Mouse (Mus musculus) forebrain, embryonic 15.5 days (tissue): ENCODE results near the gene Zbtb8b. TPM values are rescaled to one million over a fixed set of nuclear protein-coding genes. Genes with fewer than 3 reads are reported as not detected.
"Not testable (repeated sequence)": the region's sequence is repeated elsewhere in the genome, so short reads cannot be mapped to it uniquely, and the experiment has no call there.

Source experiments
- ATAC-seq: fragments of 200-750 bp; cut with Nextera tagmentation; replicated peaks from 2 replicates; pipeline ENCODE4 v1.8.0; 2017; ENCODE audit warnings: mild to moderate bottlenecking, moderate TSS enrichment, moderate library complexity
- H3K27ac ChIP-seq: fragments of 300-500 bp; sonication (generic); replicated peaks from 2 replicates; pipeline ENCODE4 v1.5.1; 2015; ENCODE audit warnings: mild to moderate bottlenecking, inconsistent platforms
- H3K27me3 ChIP-seq: fragments of 300-500 bp; sonication (generic); 2 replicates; pipeline ENCODE4 v1.6.1; 2015; ENCODE audit warnings: inconsistent platforms
- H3K36me3 ChIP-seq: fragments of 300-500 bp; sonication (generic); 2 replicates; pipeline ENCODE4 v1.6.1; 2015; ENCODE audit warnings: mild to moderate bottlenecking, inconsistent platforms
- H3K4me1 ChIP-seq: fragments of 300-500 bp; sonication (generic); 2 replicates; pipeline ENCODE4 v1.6.1; 2015; ENCODE audit warnings: inconsistent platforms
- H3K4me2 ChIP-seq: fragments of 300-500 bp; sonication (generic); replicated peaks from 2 replicates; pipeline ENCODE4 v1.6.1; 2015; ENCODE audit warnings: mild to moderate bottlenecking, inconsistent platforms
- H3K4me3 ChIP-seq: fragments of 300-500 bp; sonication (generic); 2 replicates; pipeline ENCODE4 v1.5.1; 2015; ENCODE audit warnings: mild to moderate bottlenecking, inconsistent platforms
- H3K9ac ChIP-seq: fragments of 300-500 bp; sonication (generic); replicated peaks from 2 replicates; pipeline ENCODE4 v1.6.1; 2015; ENCODE audit warnings: mild to moderate bottlenecking, inconsistent platforms
- H3K9me3 ChIP-seq: fragments of 300-500 bp; sonication (generic); 2 replicates; pipeline ENCODE4 v1.6.1; 2016; ENCODE audit warnings: inconsistent platforms
- WGBS: fragments of 180-500 bp; shearing (Covaris S2); methylation state at CpG from one replicate; pipeline ENCODE4 v1.1.7; 2015; ENCODE audit warnings: mixed read lengths; 5-methylcytosine and 5-hydroxymethylcytosine counted together
- polyA plus RNA-seq: library from polyadenylated mRNA; unstranded; fragments of >200 nt; fragmentation: Nextera tagmentation; extraction: Ambion mirVana; gene quantifications from 2 replicates; pipeline ENCODE4 v1.2.1, GENCODE M21; 2015

Gene Zbtb8b
- polyA plus RNA-seq, 1 experiment from 2014 or later: 7.3 TPM

GRCm38 (mm10) chr4:129410532-129410931, 30.1 kb downstream of the Zbtb8b start:
- H3K27ac ChIP-seq, H3K9ac ChIP-seq, ATAC-seq, H3K4me3 ChIP-seq, H3K27me3 ChIP-seq, H3K36me3 ChIP-seq, H3K4me1 ChIP-seq, H3K4me2 ChIP-seq, H3K9me3 ChIP-seq: not testable (repeated sequence)
- WGBS: 94% methylated on average over 3 of the region's 3 CpGs

- ATAC-seq: no peak
These were observed 34.2 kb downstream of the Zbtb8b start for GRCm38 (mm10) chr4:129406447-129406846.

GRCm38 (mm10) chr4:129399813-129400212, 40.8 kb downstream of the Zbtb8b start:
- H3K4me2 ChIP-seq: no peak overlapping the region
- WGBS: 81% methylated on average over 4 of the region's 4 CpGs
- no peak for ATAC-seq
- no peaks in the 10 kb centered on the region for H3K9me3 ChIP-seq
- no peaks in the 10 kb centered on the region for H3K36me3 ChIP-seq
- H3K4me1 ChIP-seq: no peaks in the 10 kb centered on the region
- H3K27ac ChIP-seq: no peak overlapping the region
- no peak overlapping the region for H3K4me3 ChIP-seq
- H3K27me3 ChIP-seq: no peaks in the 10 kb centered on the region
- no peak overlapping the region for H3K9ac ChIP-seq

More at GRCm38 (mm10) chr4:129406447-129406846, 34.2 kb downstream of the Zbtb8b start:
- 7% methylated on average over 25 of the region's 25 CpGs for WGBS
- Histone ChIP-seq H3K27ac (no peak overlapping the region), H3K4me1 (peaks cover 5% of the 10 kb centered on the region; the same call in 1 of the 2 replicates), H3K36me3 (no peaks in the 10 kb centered on the region), H3K4me2 (peak overlapping the region; percentile 57), H3K4me3 (peak overlapping the region; percentile 42), H3K27me3 (no peaks in the 10 kb centered on the region), H3K9ac (peak overlapping the region; percentile 53), H3K9me3 (no peaks in the 10 kb centered on the region)

- Histone ChIP-seq H3K27ac (no peak overlapping the region), H3K4me2 (no peak overlapping the region), H3K27me3 (no peaks in the 10 kb centered on the region), H3K9me3 (no peaks in the 10 kb centered on the region), H3K4me1 (no peaks in the 10 kb centered on the region), H3K4me3 (no peak overlapping the region), H3K9ac (no peak overlapping the region), H3K36me3 (no peaks in the 10 kb centered on the region)
- ATAC-seq: no peak
- 91% methylated on average over 3 of the region's 3 CpGs for WGBS
These were observed 43.7 kb downstream of the Zbtb8b start for GRCm38 (mm10) chr4:129396960-129397359.

GRCm38 (mm10) chr4:129394089-129394870, 46.4 kb downstream of the Zbtb8b start:
- Histone ChIP-seq H3K4me3 (no peak overlapping the region), H3K36me3 (no peaks in the 10 kb centered on the region), H3K4me1 (no peaks in the 10 kb centered on the region), H3K27me3 (no peaks in the 10 kb centered on the region), H3K9me3 (no peaks in the 10 kb centered on the region), H3K4me2 (no peak overlapping the region), H3K27ac (no peak overlapping the region), H3K9ac (no peak overlapping the region)
- ATAC-seq: no peak
- WGBS: 39% methylated on average over 12 of the region's 12 CpGs

- Histone ChIP-seq H3K27ac (no peak overlapping the region), H3K4me1 (no peaks in the 10 kb centered on the region), H3K9ac (no peak overlapping the region), H3K27me3 (no peaks in the 10 kb centered on the region), H3K4me3 (no peak overlapping the region), H3K4me2 (no peak overlapping the region), H3K36me3 (no peaks in the 10 kb centered on the region), H3K9me3 (no peaks in the 10 kb centered on the region)
- WGBS: 86% methylated on average over 7 of the region's 7 CpGs
- no peak for ATAC-seq
These were observed 49.6 kb downstream of the Zbtb8b start for GRCm38 (mm10) chr4:129390936-129391557.

- Histone ChIP-seq H3K9me3 (no peaks in the 10 kb centered on the region), H3K4me3 (no peak overlapping the region), H3K4me1 (no peaks in the 10 kb centered on the region), H3K9ac (no peak overlapping the region), H3K4me2 (no peak overlapping the region), H3K27ac (no peak overlapping the region), H3K27me3 (no peaks in the 10 kb centered on the region), H3K36me3 (no peaks in the 10 kb centered on the region)
- no peak for ATAC-seq
- 87% methylated on average over 14 of the region's 14 CpGs for WGBS
These were observed 50.4 kb downstream of the Zbtb8b start for GRCm38 (mm10) chr4:129390216-129390743.

GRCm38 (mm10) chr4:129388404-129388803, 52.2 kb downstream of the Zbtb8b start:
- Histone ChIP-seq H3K4me3 (no peak overlapping the region), H3K27ac (no peak overlapping the region), H3K4me1 (no peaks in the 10 kb centered on the region), H3K9ac (no peak overlapping the region), H3K4me2 (no peak overlapping the region), H3K36me3 (no peaks in the 10 kb centered on the region), H3K27me3 (no peaks in the 10 kb centered on the region), H3K9me3 (no peaks in the 10 kb centered on the region)
- 66% methylated on average over 5 of the region's 5 CpGs for WGBS
- ATAC-seq: no peak

- Histone ChIP-seq H3K36me3 (no peaks in the 10 kb centered on the region), H3K9ac (no peak overlapping the region), H3K4me1 (no peaks in the 10 kb centered on the region), H3K4me2 (no peak overlapping the region), H3K27me3 (no peaks in the 10 kb centered on the region), H3K27ac (no peak overlapping the region), H3K4me3 (no peak overlapping the region), H3K9me3 (no peaks in the 10 kb centered on the region)
- ATAC-seq: no peak
- 87% methylated on average over 2 of the region's 2 CpGs for WGBS
These were observed 53.7 kb downstream of the Zbtb8b start for GRCm38 (mm10) chr4:129386989-129387388.

- Histone ChIP-seq H3K4me2 (no peak overlapping the region), H3K4me1 (no peaks in the 10 kb centered on the region), H3K9me3 (no peaks in the 10 kb centered on the region), H3K27ac (no peak overlapping the region), H3K36me3 (no peaks in the 10 kb centered on the region), H3K27me3 (no peaks in the 10 kb centered on the region), H3K9ac (no peak overlapping the region), H3K4me3 (no peak overlapping the region)
- 92% methylated on average over 8 of the region's 8 CpGs for WGBS
- no peak for ATAC-seq
These were observed 54.2 kb downstream of the Zbtb8b start for GRCm38 (mm10) chr4:129386269-129386946.

- H3K4me1 ChIP-seq: no peaks in the 10 kb centered on the region
- WGBS: 91% methylated on average over 11 of the region's 11 CpGs
These were observed 55.0 kb downstream of the Zbtb8b start for GRCm38 (mm10) chr4:129385685-129386084.

GRCm38 (mm10) chr4:129384440-129384839, 56.2 kb downstream of the Zbtb8b start:
- no peak for ATAC-seq
- Histone ChIP-seq H3K9me3 (no peaks in the 10 kb centered on the region), H3K4me3 (no peak overlapping the region), H3K9ac (no peak overlapping the region), H3K4me1 (no peaks in the 10 kb centered on the region), H3K36me3 (no peaks in the 10 kb centered on the region), H3K4me2 (no peak overlapping the region), H3K27me3 (no peaks in the 10 kb centered on the region), H3K27ac (no peak overlapping the region)
- 39% methylated on average over 6 of the region's 6 CpGs for WGBS

More at GRCm38 (mm10) chr4:129385685-129386084, 55.0 kb downstream of the Zbtb8b start:
- no peak for ATAC-seq
- Histone ChIP-seq H3K36me3 (no peaks in the 10 kb centered on the region), H3K27ac (no peak overlapping the region), H3K4me3 (no peak overlapping the region), H3K4me2 (no peak overlapping the region), H3K27me3 (no peaks in the 10 kb centered on the region), H3K9ac (no peak overlapping the region), H3K9me3 (no peaks in the 10 kb centered on the region)
